Comparison of ENCODE assay signal across 25 mouse cellular contexts in genomic region chr1:52143596-52144156, GRCm38 (mm10). TPM values are rescaled to one million over a fixed set of nuclear protein-coding genes. Genes with fewer than 3 reads are reported as not detected.
A peak's percentile ranks its signal among the peaks of the same experiment; 100 is the strongest.
DNase-seq lines count a peak whose midpoint lies in the region; ATAC-seq and TF ChIP-seq lines count a peak whose summit lies in the region.
"Had no signal": no experiment of that assay in that cellular context is flagged by ENCODE, and none has a peak within 500 bp of the region (broad histone marks: within the 10 kb centered on the region; RNA-seq: fewer than 3 reads in every experiment).

No protein-coding gene starts in this region.

- no peaks in the 10 kb centered on the region; the same call in 1 of the 2 replicates for H3K36me3 ChIP-seq in kidney, embryonic 14.5 days (ENCODE audit: control insufficient read depth, insufficient read depth, low read length)
- H3K36me3 ChIP-seq in thymus, adult 2 months (ENCODE audit: control insufficient read depth, insufficient read depth, low read length): peaks cover 71% of the 10 kb centered on the region
- H3K36me3 ChIP-seq in heart, embryonic 12.5 days: peaks cover 22% of the 10 kb centered on the region
- H3K36me3 ChIP-seq: forebrain, embryonic 10.5 days; hindbrain, embryonic 12.5 days; hindbrain, embryonic 15.5 days had no signal

- TF ChIP-seq POLR2A in thymus, adult 2 months (IDR thresholded peaks at IDR 0.05; ENCODE audit: control insufficient read depth, extremely low read depth, insufficient read depth, low read length, poor library complexity): no peak

- 80% methylated on average over 7 of the region's 7 CpGs for WGBS in kidney, embryonic 14.5 days
- WGBS in thymus, adult 2 months: 88% methylated on average over 7 of the region's 7 CpGs
- WGBS in heart, embryonic 12.5 days: 85% methylated on average over 7 of the region's 7 CpGs

- H3K9me3 ChIP-seq in kidney, embryonic 14.5 days (ENCODE audit: control insufficient read depth, low read length): no peaks in the 10 kb centered on the region
- H3K9me3 ChIP-seq in heart, embryonic 12.5 days (replicated peaks): no peaks in the 10 kb centered on the region
- H3K9me3 ChIP-seq: forebrain, embryonic 10.5 days; forebrain, embryonic 13.5 days; heart, embryonic 15.5 days; hindbrain, embryonic 12.5 days; hindbrain, embryonic 15.5 days had no signal

- TF ChIP-seq CTCF in thymus, adult 2 months (IDR thresholded peaks at IDR 0.05; ENCODE audit: borderline replicate concordance, control insufficient read depth, extremely low read depth, insufficient read depth, low read length, poor library complexity): no peak

- no peaks in the 10 kb centered on the region for H3K27me3 ChIP-seq in kidney, embryonic 14.5 days (ENCODE audit: control insufficient read depth, insufficient read depth, low read length)
- no peaks in the 10 kb centered on the region for H3K27me3 ChIP-seq in thymus, adult 2 months (ENCODE audit: control insufficient read depth, insufficient read depth, low read length)
- no peaks in the 10 kb centered on the region for H3K27me3 ChIP-seq in heart, embryonic 12.5 days (replicated peaks)
- H3K27me3 ChIP-seq: forebrain, embryonic 13.5 days; heart, embryonic 15.5 days; hindbrain, embryonic 12.5 days; hindbrain, embryonic 15.5 days had no signal

- H3K27ac ChIP-seq in kidney, embryonic 14.5 days (ENCODE audit: low read depth, low read length): no peak overlapping the region
- H3K27ac ChIP-seq in thymus, adult 2 months (ENCODE audit: control insufficient read depth, insufficient read depth, low read length): no peak overlapping the region
- no peak overlapping the region for H3K27ac ChIP-seq in heart, embryonic 12.5 days (ENCODE audit: poor library complexity, severe bottlenecking)
- H3K27ac ChIP-seq: forebrain, embryonic 10.5 days; forebrain, embryonic 13.5 days; heart, embryonic 15.5 days; hindbrain, embryonic 12.5 days; hindbrain, embryonic 15.5 days had no signal

- 0 out of 2 replicates have a peak, but pooled peaks cover 2% of the 10 kb centered on the region for H3K4me1 ChIP-seq in kidney, embryonic 14.5 days (ENCODE audit: control insufficient read depth, insufficient read depth, low read length)
- peaks cover 8% of the 10 kb centered on the region for H3K4me1 ChIP-seq in thymus, adult 2 months (replicated peaks; ENCODE audit: control insufficient read depth, insufficient read depth, low read length)
- H3K4me1 ChIP-seq in heart, embryonic 12.5 days (replicated peaks): peaks cover 32% of the 10 kb centered on the region
- H3K4me1 ChIP-seq: forebrain, embryonic 13.5 days; hindbrain, embryonic 15.5 days had no signal

- peak; percentile 28 to 48 for DNase-seq in B cell, adult 2 months
- DNase-seq in CD4-positive, CD25-positive, alpha-beta regulatory T cell, adult 2 months (ENCODE audit: low read depth, low spot score): peak; percentile 66
- no peak for DNase-seq in lung, postnatal 14 days
- no peak for DNase-seq in thymus, adult 2 months
- DNase-seq: adrenal gland, adult 8-10 months; adrenal gland, postnatal 25 days; cerebellum, adult 11-12 months; cerebellum, adult 8-10 months; cerebellum, postnatal 14 days; gastrocnemius, postnatal 10 days; gastrocnemius, postnatal 36 days; heart, postnatal 14 days; heart, postnatal 4 days had no signal

- H3K4me2 ChIP-seq in kidney, embryonic 14.5 days (replicated peaks; ENCODE audit: low read depth, low read length): no peak overlapping the region
- H3K4me2 ChIP-seq in heart, embryonic 12.5 days: no peak overlapping the region
- H3K4me2 ChIP-seq: forebrain, embryonic 13.5 days; heart, embryonic 11.5 days; heart, embryonic 15.5 days; hindbrain, embryonic 12.5 days; hindbrain, embryonic 15.5 days had no signal

- H3K4me3 ChIP-seq in kidney, embryonic 14.5 days (ENCODE audit: low read length): no peak overlapping the region
- no peak overlapping the region for H3K4me3 ChIP-seq in thymus, adult 2 months (ENCODE audit: control insufficient read depth, insufficient read depth, low read length)
- H3K4me3 ChIP-seq in heart, embryonic 12.5 days: no peak overlapping the region
- H3K4me3 ChIP-seq: forebrain, embryonic 10.5 days; forebrain, embryonic 13.5 days; heart, embryonic 15.5 days; hindbrain, embryonic 12.5 days; hindbrain, embryonic 15.5 days had no signal

- peak; percentile 54 for ATAC-seq in activated CD4-positive, CD25-positive, alpha-beta regulatory T cell, adult 4 months
- peak; percentile 40; the same call in 1 of the 2 replicates for ATAC-seq in neutrophil, adult 5-6 weeks (ENCODE audit: extremely low read depth, insufficient number of reproducible peaks, low FRiP score, poor library complexity, severe bottlenecking)
- no peak for ATAC-seq in kidney, embryonic 14.5 days (ENCODE audit: low FRiP score, low TSS enrichment)
- ATAC-seq in heart, embryonic 12.5 days (ENCODE audit: insufficient number of reproducible peaks, low FRiP score): no peak
- ATAC-seq: forebrain, embryonic 13.5 days; forebrain, embryonic 16.5 days; intestine, embryonic 16.5 days had no signal

- no peak overlapping the region for H3K9ac ChIP-seq in kidney, embryonic 14.5 days (ENCODE audit: low read depth, low read length)
- no peak overlapping the region for H3K9ac ChIP-seq in heart, embryonic 12.5 days
- H3K9ac ChIP-seq: forebrain, embryonic 13.5 days; heart, embryonic 15.5 days; hindbrain, embryonic 12.5 days; hindbrain, embryonic 15.5 days had no signal

RNA-seq across cellular contexts. Expression of gene Stat1, which starts 24.4 kb away (rescaled TPM):
- polyA plus RNA-seq in activated CD4-positive, CD25-positive, alpha-beta regulatory T cell, adult 4 months (2017; shearing (Covaris generic)): 100 to 1,000 TPM; 697 to 904 TPM
- 342 and 358 TPM in 2 replicates for total RNA-seq in neutrophil, adult 5-6 weeks (2017)
- polyA plus RNA-seq in kidney, embryonic 14.5 days (2014; fragmentation: Nextera tagmentation; extraction: Ambion mirVana): 16.7 and 20.0 TPM in 2 replicates
- polyA plus RNA-seq in thymus, adult 2 months (2012; rRNA removed): 235 and 255 TPM in 2 replicates
- polyA plus RNA-seq in heart, embryonic 12.5 days (2016; fragmentation: Nextera tagmentation; extraction: Ambion mirVana): 28.9 and 31.4 TPM in 2 replicates

Comparison
In these comparisons a context has a peak if more than half of its experiments do, and no peak if none do; other contexts are left out.
1. DNase-seq: peak in B cell, adult 2 months (2 of 2) and CD4-positive, CD25-positive, alpha-beta regulatory T cell, adult 2 months (single experiment); none in lung, postnatal 14 days (single experiment) and thymus, adult 2 months (single experiment).
2. ATAC-seq: peak in activated CD4-positive, CD25-positive, alpha-beta regulatory T cell, adult 4 months (single experiment) and neutrophil, adult 5-6 weeks (single experiment); none in kidney, embryonic 14.5 days (single experiment) and heart, embryonic 12.5 days (single experiment).